Mouse (Mus musculus): ENCODE measurements around the gene Gm3646.

The Gm3646 gene

DNA sequence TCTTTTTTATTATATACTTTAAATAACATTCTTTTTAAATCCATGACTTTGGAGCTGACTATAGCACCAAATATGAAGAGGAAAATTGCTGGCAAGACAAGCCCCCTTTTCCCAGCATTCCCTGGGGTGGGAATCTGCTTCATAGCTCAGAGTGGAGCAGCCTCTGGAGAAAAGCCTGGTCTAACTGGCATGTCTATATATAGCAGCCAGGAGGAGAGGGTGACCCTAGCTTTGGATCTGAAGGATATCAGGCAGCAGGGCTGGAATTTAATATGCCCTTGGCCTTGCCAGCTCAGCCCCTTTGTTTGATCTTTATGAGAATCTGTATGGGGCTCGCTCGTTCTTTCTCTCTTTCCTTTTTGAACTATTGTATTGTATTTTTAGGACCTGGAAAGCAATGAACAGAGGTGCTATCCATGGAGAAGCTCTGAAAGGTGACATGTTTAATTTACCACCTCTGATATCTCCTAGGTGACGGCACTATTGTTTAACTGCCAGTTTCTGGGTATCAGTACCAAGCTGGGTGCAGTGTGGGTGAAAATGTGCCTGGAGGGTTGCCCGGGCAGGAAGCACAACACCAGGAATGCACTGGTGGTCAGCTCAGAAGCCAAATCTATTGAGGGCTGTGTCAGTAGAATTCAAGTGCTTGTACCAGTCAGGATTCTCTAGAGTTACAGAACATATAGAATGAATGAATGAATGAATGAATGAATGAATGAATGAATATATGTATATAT is at the start of gene Gm3646:
TSS of gene Gm3646 (minus strand) at position 90 of the 737 bp plus-strand sequence.
- peak; percentile 74 to 80 for DNase-seq (ENCODE audit: low spot score in 2 of 2)

DNA sequence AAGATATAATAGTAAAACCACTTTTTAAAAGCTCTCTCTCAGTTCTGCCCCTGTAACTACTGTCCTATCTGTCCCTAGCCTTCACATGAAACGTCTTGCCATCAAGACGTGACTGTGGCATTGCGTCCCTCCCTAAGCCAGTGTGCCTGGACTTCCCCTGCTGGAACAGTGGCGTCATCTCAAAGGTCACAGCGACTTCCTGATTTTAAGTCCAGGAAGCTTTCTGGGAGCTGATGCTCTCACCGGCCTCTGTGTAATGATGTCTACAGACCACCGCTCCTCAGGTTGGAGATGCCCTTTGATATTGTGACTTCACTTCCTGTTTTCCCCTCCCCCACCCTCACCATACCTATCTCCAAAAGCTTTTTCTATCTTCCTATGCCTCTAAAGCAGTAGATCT is 41.9 kb upstream of the Gm3646 start:
- DNase-seq (ENCODE audit: low spot score in 2 of 2), result peak; percentile 31 to 45

DNA sequence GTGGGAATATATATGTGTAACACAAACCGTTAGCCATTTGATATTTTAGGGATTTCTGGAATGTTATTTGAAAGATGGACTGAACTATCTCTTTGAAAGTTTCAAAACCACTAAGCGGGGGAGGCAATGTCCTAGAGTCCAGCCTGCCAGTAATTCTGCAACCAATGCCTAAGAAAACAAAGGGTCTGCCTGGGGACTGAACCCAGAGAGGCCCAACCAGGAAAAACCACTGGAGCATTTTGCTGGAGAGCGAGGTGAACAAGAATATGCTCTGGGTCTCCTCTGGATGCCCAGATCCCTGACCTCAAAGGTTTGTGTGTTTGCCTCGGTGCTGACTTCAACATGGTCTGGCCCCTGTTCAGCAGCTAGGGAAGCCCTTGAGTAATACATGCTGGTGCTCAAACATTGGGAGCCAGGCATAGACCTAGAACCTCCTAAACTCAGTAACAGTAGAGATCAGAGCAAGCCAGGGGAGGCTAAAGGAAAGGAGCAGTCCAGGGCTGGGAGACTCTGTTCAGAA is 41.0 kb upstream of the Gm3646 start:
- peak; percentile 15 to 19 for DNase-seq (ENCODE audit: low spot score in 2 of 2)

DNA sequence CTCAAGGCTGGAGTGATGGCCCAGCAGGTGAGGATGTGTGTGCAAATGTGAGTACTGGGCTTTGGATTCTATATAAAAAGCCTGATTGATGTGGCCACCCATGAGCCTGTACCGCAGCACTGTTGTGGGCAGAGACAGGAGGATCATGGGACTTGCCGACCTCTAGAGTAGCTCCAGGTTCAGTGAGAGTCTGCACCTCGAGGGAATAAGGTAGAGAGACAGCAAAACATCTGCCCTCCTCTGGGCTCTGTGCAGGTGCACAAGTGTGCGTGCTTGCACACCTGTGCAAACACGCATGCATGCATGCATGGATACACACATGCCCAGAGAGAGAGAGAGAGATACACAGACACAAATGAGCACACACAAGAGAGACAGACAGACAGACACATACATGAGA is 38.2 kb upstream of the Gm3646 start:
- no peak for DNase-seq (ENCODE audit: low spot score in 2 of 2)

DNA sequence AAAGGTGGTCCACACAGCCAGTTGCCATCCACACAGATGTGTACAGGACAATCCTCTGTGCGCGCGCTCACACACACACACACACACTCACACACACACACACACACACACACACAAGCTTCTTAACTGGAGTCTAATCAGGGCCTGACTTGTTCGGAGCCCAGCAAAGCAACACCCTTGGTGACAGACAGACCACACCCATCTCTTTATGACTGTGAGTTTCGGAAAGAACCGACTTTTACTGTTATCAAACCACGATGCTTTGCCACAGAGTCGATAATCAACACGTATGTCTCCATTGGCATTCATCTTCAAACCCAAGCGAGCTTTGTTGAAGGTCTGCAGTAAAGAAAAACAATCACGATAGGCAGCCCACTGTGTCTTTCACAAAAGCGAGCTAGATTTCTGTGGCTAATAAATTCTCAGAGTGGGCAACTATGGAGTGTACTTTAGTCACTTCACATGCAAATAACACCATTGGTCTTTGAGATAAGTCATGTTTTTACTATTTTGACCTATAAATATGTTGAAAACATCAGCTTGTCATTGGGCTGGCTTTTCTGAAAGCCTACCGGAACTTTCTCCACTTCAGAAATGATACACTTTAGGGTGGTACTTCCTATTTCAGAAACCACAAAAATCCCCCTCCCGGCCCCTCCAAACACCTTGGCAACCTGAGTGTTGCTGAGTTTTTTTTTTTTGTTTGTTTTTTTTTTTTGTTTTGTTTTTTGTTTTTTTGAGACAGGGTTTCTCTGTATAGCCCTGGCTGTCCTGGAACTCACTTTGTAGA is 37.3 kb upstream of the Gm3646 start:
- no peak for DNase-seq (ENCODE audit: low spot score in 2 of 2)

DNA sequence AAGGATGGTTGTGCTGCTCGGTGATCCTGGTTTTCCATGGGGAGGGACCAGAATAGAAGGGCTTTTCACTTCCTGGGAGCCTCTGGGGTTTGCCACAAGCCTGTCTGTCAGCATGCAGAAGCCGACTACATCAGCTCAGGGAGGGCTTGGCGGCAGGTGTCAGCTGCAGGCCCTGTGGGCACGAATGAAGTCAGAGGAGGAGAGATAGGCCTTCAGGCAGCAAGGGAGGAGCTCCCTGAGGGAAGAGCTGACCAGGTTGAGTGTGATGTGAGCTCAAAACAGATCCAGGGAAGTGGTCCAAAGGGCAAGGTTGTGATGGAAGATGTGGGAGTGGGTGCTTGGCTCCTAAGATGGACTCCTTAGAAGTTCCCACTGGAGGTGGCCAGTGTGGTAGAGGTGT is 35.7 kb upstream of the Gm3646 start:
- DNase-seq (ENCODE audit: low spot score in 2 of 2), result no peak

DNA sequence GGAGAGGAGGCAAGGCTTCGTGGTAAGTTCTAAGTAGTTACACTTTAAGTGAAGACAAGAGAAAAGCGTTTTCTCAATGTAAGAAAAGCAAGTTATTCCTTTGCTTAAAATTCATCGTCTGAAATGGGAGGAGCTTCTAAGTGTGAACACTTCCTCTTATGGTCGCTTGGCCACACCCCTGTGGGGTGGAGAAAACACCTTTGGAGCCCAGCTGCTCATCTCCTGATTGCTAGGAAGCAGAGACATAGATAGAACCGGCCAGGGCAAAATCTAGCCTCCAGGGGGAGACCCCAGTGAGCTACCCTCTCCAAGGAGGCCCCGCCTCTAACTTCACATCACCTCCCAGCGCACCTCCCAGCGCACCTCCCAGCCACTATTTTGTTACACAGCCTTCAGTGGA is 34.7 kb upstream of the Gm3646 start:
- no peak for DNase-seq (ENCODE audit: low spot score in 2 of 2)

DNA sequence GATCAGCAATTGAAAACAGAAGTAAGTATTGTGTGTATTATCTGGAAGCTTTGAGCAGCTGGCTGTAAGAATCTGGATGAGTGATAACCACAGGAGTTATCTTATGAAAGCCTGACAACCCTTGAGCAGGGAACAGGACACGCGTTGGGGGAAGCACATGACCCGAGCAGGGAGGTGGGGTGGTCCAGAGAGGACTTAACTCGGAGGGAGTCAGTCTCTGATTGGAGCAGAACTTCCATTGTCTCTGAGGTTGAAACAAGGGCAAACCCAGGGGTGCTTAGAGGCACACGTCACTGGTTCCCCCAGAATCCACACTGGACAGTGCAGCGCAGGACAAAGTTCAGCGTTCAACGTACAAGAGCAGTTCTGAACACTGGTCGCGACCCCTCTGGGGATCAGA is 34.1 kb upstream of the Gm3646 start:
- no peak for DNase-seq (ENCODE audit: low spot score in 2 of 2)

DNA sequence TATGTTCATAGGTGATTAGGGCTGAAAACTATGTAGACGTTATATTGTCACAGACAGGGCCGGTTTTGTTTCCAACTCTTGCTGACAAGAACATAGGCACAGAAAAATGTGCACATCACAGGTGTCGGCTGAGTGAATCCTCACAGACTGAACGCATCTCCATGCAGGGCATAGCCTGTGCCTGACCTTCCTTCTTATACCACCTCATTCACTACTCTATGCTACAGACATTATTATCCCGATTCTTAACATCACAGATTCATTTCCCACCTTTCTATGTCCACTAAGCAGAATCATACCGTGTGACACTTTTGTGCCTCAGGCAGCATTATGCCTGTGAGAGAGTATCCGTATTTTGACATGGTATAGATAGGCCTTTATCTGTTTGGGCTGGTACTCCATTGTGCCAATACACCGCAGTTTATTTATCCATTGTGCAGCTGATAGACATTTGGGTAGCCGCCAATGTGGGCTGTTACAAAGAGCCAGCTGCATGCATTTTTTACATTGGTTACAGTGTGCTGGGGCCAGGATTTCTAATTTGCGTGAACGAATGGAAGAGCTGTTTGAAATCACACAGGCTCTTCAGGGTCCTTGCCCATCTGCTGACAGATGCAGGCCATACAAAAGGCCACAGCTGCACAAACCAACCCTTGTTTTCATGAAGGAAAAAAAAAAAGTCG is 33.5 kb upstream of the Gm3646 start:
- no peak for DNase-seq (ENCODE audit: low spot score in 2 of 2)

DNA sequence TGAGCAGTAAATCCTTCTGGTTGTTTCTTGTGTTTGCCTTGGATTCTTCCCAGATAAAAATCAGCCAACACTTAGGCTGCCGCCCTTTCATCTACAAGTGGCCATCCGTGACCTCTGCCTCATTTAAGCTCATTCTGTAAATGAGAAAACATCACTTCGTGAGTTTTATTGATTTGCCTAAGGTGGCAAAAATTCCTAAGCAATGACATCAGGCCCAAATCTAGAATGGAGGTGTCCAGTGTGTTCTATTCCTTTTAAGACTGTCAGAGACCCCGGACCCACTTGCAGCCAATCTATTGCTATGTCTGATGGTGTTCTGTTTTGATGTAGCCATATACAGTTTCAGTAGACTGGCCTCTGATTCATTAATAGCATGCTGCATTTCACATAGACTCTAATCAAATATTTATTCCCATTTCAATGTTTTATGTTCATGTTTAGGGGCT is 26.5 kb upstream of the Gm3646 start:
- DNase-seq (ENCODE audit: low spot score in 2 of 2), result no peak

DNA sequence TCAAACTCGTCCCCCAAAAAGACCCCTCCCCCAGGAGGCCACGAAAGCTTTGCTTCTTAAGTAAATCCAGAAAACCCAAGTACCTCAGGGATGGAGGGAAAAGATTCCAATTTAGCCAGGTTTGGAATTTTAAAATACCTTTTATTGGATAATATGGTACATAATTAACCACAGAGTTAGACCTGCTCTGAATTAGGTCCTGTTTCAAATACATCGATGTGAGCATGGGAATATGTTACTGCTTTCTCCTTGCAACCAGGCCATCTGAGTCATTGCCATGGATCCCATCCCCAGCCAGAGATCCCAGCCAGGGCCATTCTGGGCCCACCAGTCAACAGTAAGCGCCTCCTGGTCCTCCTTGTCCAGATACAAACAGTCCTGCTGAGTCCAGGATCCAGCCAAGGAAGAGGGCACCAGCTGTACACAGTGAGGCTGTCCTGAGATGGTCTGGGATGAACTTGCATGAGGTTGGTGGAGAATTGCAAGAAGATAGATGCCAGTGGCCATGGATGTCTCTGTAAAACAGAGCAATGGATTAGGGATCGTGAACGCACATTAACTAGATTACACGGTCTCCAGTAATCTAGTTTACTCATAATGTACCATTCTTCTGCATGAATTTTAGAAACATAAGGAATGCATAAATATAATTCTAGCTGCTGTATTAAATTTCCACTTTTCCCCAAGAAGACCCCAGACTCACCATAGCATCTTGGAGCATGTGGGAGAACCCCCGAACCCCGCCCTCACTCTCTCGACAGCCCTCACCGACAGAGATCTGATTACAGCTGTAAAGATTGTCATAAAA is 25.9 kb upstream of the Gm3646 start:
- no peak for DNase-seq (ENCODE audit: low spot score in 2 of 2)

DNA sequence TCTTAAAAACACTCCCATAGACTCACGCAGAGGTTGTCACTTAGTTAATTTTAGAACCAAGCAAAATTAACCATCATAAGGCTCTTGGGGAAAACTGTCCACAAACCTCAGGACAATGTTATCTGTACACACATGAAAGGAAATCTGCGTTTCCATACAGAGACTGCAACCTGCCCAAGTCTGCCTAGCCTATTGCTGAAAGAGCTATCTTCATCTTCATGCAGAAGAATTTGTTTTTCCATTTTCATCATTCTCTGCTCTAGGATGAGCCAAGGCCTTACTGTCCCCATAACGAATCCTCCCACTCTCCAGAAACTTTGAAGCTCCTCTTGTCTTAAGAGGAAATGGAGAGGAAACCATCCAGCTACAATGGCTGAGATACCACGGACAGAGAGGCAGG is 19.8 kb upstream of the Gm3646 start:
- no peak for DNase-seq (ENCODE audit: low spot score in 2 of 2)

DNA sequence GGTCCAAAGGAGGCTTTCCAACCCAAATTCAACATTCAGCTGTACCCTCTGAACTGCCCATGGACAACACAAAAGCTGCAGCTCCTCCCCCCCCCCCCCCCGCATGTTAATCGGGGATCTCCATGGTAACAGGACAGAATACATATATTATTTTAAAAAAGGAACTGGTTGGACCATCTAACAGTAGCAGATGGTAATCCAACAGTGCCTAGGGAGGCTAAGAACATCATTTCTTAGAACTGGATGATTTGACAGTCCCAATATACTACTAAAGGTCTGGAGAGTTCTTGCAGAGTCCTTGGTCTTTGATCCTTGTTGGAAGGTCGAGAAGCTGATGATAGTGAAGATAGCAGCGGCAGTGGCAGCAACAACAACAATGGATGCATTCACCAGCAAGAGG is 19.1 kb upstream of the Gm3646 start:
- no peak for DNase-seq (ENCODE audit: low spot score in 2 of 2)

DNA sequence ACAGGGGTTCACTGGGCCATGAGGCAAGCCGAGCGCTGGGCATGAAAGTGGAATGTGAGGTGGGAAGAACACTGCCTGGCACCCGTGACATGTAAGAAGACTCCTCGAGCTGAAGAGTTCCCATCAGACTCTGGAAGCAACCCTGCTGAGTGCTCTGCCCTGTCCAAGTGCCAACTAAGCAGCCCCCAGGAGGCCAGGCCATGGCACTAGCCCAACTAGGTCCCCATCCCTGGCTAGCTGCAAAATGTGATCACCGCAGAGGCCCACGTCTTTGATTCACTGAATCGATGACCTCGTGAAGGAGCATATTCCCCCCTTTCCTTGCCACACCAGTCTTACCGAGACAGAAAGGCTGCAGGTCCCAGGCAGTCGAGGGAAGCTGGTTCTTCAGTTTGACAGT is 14.5 kb upstream of the Gm3646 start:
- no peak for DNase-seq (ENCODE audit: low spot score in 2 of 2)

DNA sequence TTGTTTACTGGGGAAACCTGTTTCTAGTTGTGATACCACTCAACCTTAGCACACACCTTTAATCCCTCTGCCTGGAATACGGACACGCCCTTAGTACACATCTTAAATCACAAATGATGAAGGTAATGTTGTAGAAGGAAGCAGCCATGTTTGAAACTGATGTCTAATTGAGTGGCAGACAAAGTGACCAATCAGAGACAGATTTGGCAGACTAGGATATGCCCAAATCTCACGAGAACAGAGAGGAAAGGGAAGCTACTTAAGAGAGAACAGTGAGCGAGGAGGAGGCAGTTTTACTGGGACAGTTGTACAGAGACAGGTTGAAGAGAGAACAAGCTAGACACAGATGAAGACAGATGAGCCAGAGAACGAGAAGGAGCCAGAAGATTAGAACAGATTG is 10.6 kb upstream of the Gm3646 start:
- no peak for DNase-seq (ENCODE audit: low spot score in 2 of 2)

DNA sequence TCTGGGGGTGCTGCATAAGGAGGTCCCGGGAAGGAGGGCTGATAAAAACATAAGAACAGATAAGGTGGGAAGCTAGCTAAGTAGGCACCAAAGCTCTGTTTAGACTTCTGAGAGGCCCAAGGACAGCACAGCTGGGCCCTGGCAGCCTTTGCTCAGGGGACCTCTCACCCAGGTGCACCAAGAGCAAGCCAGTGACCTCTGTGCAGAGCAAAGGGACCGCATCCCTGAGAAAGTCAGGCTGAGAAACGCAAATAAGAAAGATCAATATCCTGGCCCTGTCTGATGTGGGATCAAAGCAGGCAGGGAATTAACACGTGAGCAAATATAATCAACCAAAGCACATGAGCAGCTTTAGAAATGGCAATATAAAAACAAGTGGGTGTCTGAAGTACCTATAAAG is 7.9 kb upstream of the Gm3646 start:
- DNase-seq (ENCODE audit: low spot score in 2 of 2), result no peak

DNA sequence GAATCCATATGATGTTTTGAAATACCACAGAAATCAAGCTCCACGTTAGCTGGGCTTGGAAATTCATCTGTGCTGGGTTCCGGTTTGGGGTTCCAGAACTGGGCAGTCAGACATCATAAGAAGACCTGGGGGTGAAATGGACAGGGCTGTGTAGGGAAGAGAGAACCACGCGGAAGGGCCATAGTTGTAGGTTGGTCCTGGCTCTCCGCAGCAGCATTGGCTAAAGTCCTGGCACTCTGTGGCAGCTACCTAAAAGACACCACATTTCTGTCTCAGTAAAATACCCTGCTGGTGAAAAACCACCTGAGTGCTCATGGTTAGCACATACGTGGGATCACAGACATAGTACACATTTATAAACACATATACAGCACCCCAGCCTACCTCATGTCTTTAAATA is 343 bp downstream of the Gm3646 start:
- peak in 1 of 2 experiments; percentile 7 for DNase-seq (ENCODE audit: low spot score in 2 of 2)

DNA sequence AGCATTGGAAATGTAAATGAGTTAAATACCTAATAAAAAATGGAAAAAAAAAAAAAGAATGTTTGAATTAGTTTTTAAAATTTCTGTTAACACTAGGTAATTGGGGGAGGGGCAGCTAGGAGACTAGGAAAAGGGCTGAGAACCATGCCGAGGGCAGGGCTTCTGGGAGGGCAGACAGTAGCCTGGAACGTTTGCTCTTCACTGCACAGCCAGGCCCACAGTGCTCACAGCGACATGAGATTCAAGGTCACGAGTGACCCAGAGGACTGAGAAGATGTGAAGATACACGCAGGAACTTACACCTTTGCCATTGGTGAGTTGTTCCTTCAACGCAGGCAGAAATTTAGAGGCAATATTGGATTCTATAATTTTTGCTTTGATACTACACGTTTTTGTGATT is 2.2 kb downstream of the Gm3646 start:
- DNase-seq (ENCODE audit: low spot score in 2 of 2), result no peak

DNA sequence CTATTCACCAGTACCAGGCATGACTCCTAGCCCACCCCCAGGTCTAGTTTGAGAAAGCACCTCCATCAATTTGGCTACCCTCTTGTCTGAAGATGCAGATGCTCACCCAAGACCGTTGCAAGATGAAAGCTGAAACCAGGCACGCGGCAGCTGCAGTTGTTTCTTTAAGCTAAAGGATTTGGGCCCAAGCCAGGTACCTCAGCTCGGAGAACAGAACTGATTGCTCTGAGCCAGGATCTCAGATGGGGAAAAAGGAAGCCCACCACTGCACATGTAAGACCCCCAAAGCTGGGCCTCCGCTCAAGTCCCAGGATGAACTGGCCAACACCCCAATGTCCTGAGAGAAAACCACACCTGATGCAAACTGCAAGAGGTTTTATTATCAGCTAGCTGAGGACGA is 7.6 kb downstream of the Gm3646 start:
- no peak for DNase-seq (ENCODE audit: low spot score in 2 of 2)

DNA sequence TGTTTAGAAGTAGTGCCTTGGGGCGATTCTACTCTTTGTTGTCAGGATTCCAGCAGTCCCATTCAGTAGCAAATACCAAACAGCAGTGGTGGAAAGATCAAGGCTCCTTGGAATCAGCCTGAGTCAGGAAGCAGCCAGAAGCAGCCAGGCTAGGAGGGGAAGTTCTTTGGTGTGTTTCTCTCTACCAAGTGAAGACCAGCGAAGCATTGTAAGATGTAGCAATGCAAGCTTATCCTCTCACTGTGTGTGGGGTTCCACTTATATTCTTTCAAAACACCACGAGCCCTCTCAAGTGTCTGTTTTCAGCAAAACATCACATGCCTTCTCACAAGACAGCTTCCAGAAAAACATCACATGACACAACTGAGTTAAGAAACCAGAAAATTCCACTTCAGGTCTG is 8.4 kb downstream of the Gm3646 start:
- DNase-seq (ENCODE audit: low spot score in 2 of 2), result no peak

DNA sequence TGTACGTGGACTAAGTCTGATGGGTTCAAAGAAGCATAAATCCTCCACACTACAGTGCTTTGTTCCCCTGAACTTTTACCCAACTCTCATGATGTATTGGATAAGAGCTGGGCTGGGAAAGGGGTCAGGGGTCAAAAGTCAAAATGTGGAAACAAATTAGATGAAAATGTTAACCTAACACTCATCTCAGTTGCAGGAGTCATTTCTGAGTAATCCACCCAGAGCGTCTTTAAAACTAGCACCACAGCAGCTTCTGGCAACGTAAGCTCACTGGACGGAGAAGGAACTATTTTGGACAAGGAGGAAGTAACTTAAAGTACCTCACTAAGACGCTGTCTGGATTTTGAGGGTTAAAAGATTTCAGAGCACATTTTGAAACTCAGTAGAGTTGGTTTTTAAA is 20.5 kb downstream of the Gm3646 start:
- no peak for DNase-seq (ENCODE audit: low spot score in 2 of 2)

DNA sequence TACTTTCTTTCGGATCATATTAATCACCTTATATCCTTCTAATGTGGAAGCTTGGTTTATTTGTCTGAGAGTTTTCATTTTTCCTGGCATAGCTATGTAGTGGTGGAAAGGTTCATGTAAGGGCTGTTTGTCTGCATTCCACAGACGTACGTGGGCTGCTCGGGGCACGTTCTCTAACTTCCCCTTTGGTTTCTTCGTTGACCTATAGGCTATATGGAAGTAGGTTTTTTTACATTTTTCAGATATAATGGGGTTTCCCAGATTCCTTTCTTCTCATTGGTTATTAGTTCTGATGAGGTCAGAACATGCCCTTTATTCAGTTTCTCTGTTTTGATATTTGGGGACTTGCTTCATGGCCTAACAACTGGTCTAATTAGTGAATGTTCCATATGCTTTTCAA is 23.3 kb downstream of the Gm3646 start:
- DNase-seq (ENCODE audit: low spot score in 2 of 2), result no peak

Data from heart, adult 9 months (tissue).